Mouse (Mus musculus): ENCODE measurements around the gene Arf3. TPM values are rescaled to one million over a fixed set of nuclear protein-coding genes. Genes with fewer than 3 reads are reported as not detected.

Gene Arf3
- polyA plus RNA-seq, 1 experiment: 165 TPM

DNA sequence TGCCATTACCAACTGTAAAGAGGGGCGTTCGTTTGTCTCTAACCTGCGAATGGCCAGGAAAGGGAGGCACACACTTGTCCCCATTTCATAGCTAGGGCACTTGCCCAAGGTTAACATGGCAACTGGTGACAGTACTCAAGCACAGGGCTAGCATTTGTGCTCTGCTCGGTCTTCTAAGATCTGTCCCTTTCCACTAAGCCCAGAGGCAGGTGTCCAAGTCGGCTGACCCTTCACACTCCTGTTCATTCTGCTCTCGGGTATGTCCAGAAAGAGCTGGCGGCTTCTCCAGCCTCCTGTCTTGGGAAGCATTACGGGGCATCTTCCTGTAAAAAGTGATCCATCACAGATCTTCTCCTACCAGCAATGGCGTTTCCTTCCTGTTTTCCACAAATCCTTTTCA, 34.6 kb downstream of the Arf3 start:
- H3K36me3 ChIP-seq (ENCODE audit: control insufficient read depth, insufficient read depth, low read length): no peaks in the 10 kb centered on the region
- H3K4me3 ChIP-seq (ENCODE audit: control insufficient read depth, insufficient read depth, low read length): no peak overlapping the region; the same call in 1 of the 2 replicates
- DNase-seq: no peak
- H3K27ac ChIP-seq (ENCODE audit: control insufficient read depth, insufficient read depth, low read length): no peak overlapping the region
- 31% methylated on average over 9 of the region's 9 CpGs for WGBS
- H3K27me3 ChIP-seq (ENCODE audit: control insufficient read depth, insufficient read depth, low read length): peaks cover 5% of the 10 kb centered on the region
- TF ChIP-seq POLR2A (IDR thresholded peaks at IDR 0.05; ENCODE audit: control insufficient read depth, extremely low read depth, insufficient read depth, low read length, poor library complexity) (no peak), CTCF (IDR thresholded peaks at IDR 0.05; ENCODE audit: borderline replicate concordance, control insufficient read depth, extremely low read depth, insufficient read depth, low read length, poor library complexity) (no peak)
- H3K4me1 ChIP-seq (replicated peaks; ENCODE audit: control insufficient read depth, insufficient read depth, low read length): peaks cover 21% of the 10 kb centered on the region

- no peak for DNase-seq
- Histone ChIP-seq H3K4me3 (ENCODE audit: control insufficient read depth, insufficient read depth, low read length) (peak within 1 kb of the TSS; percentile 67), H3K36me3 (ENCODE audit: control insufficient read depth, insufficient read depth, low read length) (no peaks in the 10 kb centered on the region), H3K27ac (ENCODE audit: control insufficient read depth, insufficient read depth, low read length) (no peak within 1 kb of the TSS), H3K27me3 (ENCODE audit: control insufficient read depth, insufficient read depth, low read length) (peaks cover 5% of the 10 kb centered on the region), H3K4me1 (replicated peaks; ENCODE audit: control insufficient read depth, insufficient read depth, low read length) (peaks cover 26% of the 10 kb centered on the region)
- 1% methylated on average over 39 of the region's 39 CpGs for WGBS
- TF ChIP-seq POLR2A (IDR thresholded peaks at IDR 0.05; ENCODE audit: control insufficient read depth, extremely low read depth, insufficient read depth, low read length, poor library complexity): no peak
- TF ChIP-seq CTCF (IDR thresholded peaks at IDR 0.05; ENCODE audit: borderline replicate concordance, control insufficient read depth, extremely low read depth, insufficient read depth, low read length, poor library complexity): no peak
Measured at GRCm38 (mm10) chr15:98727443-98728321, 35.3 kb downstream of the Arf3 start, which contains the start of gene Fkbp11. Gene Fkbp11, minus strand, starts transcription at chr15:98728198.

- peaks cover 30% of the 10 kb centered on the region for H3K4me1 ChIP-seq (replicated peaks; ENCODE audit: control insufficient read depth, insufficient read depth, low read length)
- no peak overlapping the region for H3K4me3 ChIP-seq (ENCODE audit: control insufficient read depth, insufficient read depth, low read length)
- H3K27ac ChIP-seq (ENCODE audit: control insufficient read depth, insufficient read depth, low read length): no peak overlapping the region
- DNase-seq: no peak
- H3K36me3 ChIP-seq (ENCODE audit: control insufficient read depth, insufficient read depth, low read length): no peaks in the 10 kb centered on the region
- 88% methylated on average over 7 of the region's 7 CpGs for WGBS
- no peak for TF ChIP-seq CTCF (IDR thresholded peaks at IDR 0.05; ENCODE audit: borderline replicate concordance, control insufficient read depth, extremely low read depth, insufficient read depth, low read length, poor library complexity)
- TF ChIP-seq POLR2A (IDR thresholded peaks at IDR 0.05; ENCODE audit: control insufficient read depth, extremely low read depth, insufficient read depth, low read length, poor library complexity): no peak
- peaks cover 5% of the 10 kb centered on the region for H3K27me3 ChIP-seq (ENCODE audit: control insufficient read depth, insufficient read depth, low read length)
Measured at GRCm38 (mm10) chr15:98726746-98727145, 36.3 kb downstream of the Arf3 start.

DNA sequence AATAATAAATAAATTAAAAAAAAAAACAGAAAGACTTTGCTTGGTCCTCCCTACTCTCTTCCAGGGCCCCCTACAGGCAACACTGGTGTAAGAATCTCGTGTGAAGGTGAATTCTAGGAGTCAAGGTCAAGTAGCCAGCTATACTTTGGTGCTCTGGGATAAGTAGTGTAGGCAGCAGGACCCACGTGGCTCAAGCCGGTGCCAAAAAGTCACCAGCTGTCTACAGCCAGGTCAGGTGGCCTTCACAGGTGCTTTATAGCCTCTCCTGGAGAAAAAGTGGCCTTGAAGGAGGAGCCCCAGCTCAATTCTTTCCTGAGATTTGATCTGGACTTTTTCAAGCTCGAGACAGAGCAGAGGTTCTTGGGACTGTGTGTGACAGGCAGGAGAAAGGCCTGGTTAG, 36.9 kb downstream of the Arf3 start:
- peaks cover 5% of the 10 kb centered on the region for H3K27me3 ChIP-seq (ENCODE audit: control insufficient read depth, insufficient read depth, low read length)
- no peak for TF ChIP-seq POLR2A (IDR thresholded peaks at IDR 0.05; ENCODE audit: control insufficient read depth, extremely low read depth, insufficient read depth, low read length, poor library complexity)
- no peak for TF ChIP-seq CTCF (IDR thresholded peaks at IDR 0.05; ENCODE audit: borderline replicate concordance, control insufficient read depth, extremely low read depth, insufficient read depth, low read length, poor library complexity)
- H3K27ac ChIP-seq (ENCODE audit: control insufficient read depth, insufficient read depth, low read length): no peak overlapping the region
- WGBS: 77% methylated on average over 4 of the region's 4 CpGs
- no peak for DNase-seq
- H3K4me1 ChIP-seq (replicated peaks; ENCODE audit: control insufficient read depth, insufficient read depth, low read length): peaks cover 28% of the 10 kb centered on the region
- no peak overlapping the region for H3K4me3 ChIP-seq (ENCODE audit: control insufficient read depth, insufficient read depth, low read length)
- no peaks in the 10 kb centered on the region for H3K36me3 ChIP-seq (ENCODE audit: control insufficient read depth, insufficient read depth, low read length)

DNA sequence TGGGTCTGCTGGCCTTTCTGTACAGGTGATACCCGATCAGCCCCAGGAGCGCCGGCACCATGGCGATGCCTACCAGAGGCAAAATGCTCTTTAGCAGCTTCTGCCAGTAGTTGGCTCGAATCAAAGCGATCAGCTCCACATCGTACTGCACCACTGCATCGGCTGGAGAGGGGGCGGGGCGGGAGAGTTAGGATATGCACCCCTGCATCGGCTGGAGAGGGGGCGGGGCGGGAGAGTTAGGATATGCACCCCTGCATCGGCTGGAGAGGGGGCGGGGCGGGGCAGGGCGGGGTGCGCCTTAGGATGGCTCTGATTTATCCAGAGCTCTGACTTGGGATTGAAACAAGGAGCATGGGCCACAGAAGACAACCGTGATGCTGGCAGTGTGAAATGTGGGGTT, 38.6 kb downstream of the Arf3 start:
- no peak for DNase-seq
- TF ChIP-seq POLR2A (IDR thresholded peaks at IDR 0.05; ENCODE audit: control insufficient read depth, extremely low read depth, insufficient read depth, low read length, poor library complexity) (no peak), CTCF (IDR thresholded peaks at IDR 0.05; ENCODE audit: borderline replicate concordance, control insufficient read depth, extremely low read depth, insufficient read depth, low read length, poor library complexity) (no peak)
- Histone ChIP-seq H3K4me3 (ENCODE audit: control insufficient read depth, insufficient read depth, low read length) (no peak overlapping the region), H3K27ac (ENCODE audit: control insufficient read depth, insufficient read depth, low read length) (no peak overlapping the region), H3K27me3 (ENCODE audit: control insufficient read depth, insufficient read depth, low read length) (peaks cover 5% of the 10 kb centered on the region), H3K4me1 (replicated peaks; ENCODE audit: control insufficient read depth, insufficient read depth, low read length) (peaks cover 26% of the 10 kb centered on the region), H3K36me3 (ENCODE audit: control insufficient read depth, insufficient read depth, low read length) (no peaks in the 10 kb centered on the region)
- WGBS: 55% methylated on average over 19 of the region's 19 CpGs

- Histone ChIP-seq H3K27ac (ENCODE audit: control insufficient read depth, insufficient read depth, low read length) (no peak overlapping the region), H3K27me3 (ENCODE audit: control insufficient read depth, insufficient read depth, low read length) (peaks cover 2% of the 10 kb centered on the region), H3K4me3 (ENCODE audit: control insufficient read depth, insufficient read depth, low read length) (no peak overlapping the region), H3K4me1 (replicated peaks; ENCODE audit: control insufficient read depth, insufficient read depth, low read length) (peaks cover 23% of the 10 kb centered on the region), H3K36me3 (ENCODE audit: control insufficient read depth, insufficient read depth, low read length) (no peaks in the 10 kb centered on the region)
- DNase-seq: peak; percentile 27
- TF ChIP-seq CTCF (IDR thresholded peaks at IDR 0.05; ENCODE audit: borderline replicate concordance, control insufficient read depth, extremely low read depth, insufficient read depth, low read length, poor library complexity) (no peak), POLR2A (IDR thresholded peaks at IDR 0.05; ENCODE audit: control insufficient read depth, extremely low read depth, insufficient read depth, low read length, poor library complexity) (no peak)
- 12% methylated on average over 14 of the region's 14 CpGs for WGBS
Measured at GRCm38 (mm10) chr15:98722854-98723253, 40.2 kb downstream of the Arf3 start.
